Mouse (Mus musculus) brain, embryonic 18.5 days (tissue): ENCODE measurements around the gene Cfh.
"Not testable (repeated sequence)": the region's sequence is repeated elsewhere in the genome, so short reads cannot be mapped to it uniquely, and the experiment has no call there.

ENCODE experiments used
- DNase-seq: peaks from one replicate; pipeline ENCODE4 v3.0.0-alpha.2; 2012; ENCODE audit warnings: low read depth, low spot score

Gene Cfh

DNA sequence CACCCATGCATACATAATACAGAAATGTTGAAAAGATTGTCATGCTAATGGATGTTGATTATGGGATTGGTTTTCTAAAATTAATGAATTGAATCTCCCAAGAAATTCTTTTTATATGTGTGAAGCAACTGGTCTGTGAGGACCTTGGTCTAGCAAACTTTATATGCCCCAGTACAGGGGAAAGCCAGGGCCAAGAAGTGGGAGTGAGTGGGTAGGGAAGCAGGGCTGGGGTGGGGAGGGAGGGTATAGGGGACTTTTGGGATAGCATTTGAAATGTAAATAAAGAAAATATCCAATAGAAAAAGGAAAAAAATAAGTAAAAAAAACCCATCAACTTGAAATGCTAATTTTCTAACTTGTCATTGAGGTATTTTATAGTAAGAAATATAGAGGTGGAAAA lies at the start of gene Cfh:
Gene Cfh, minus strand, starts transcription at position 101 of the 400 bp plus-strand sequence.
- DNase-seq: not testable (repeated sequence)

DNA sequence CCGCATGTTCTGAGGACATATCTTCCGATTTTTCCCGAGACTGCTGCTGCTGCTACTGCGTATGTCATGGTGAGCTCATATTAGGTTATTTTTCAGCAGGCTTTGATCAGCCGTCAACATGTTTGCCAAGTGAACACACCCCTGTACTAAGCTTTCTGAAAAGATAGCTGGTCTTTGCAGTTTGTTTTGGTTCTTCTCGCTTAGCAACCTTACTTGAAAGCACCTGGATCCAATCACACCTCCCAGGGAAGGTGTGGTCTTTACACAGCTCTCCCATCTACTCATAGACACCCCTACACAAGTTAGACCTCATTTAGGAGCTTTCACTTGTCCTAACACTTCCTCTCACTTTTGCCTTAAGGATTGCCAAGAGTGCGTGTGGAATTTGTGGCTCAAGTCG lies 43.1 kb upstream of the Cfh start:
- DNase-seq: no peak

DNA sequence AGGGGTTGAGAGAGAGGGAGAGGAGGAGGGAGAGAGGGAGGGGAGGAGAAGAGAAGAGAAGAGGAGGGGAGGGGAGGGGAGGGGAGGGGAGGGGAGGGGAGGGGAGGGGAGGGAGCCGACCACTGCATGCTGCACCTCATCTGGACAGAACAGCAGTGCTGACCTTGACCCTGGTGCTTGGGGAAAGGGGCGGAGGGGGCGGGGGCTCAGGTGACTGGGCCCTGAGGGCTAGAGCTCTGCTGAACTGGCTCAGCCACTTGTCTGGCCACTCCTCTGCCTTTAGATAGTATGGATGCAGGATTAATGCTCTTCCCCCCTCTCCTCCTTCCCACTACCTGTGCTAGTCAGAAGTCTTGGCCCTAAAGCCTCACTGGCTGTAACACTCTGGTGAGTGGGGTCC lies 41.7 kb upstream of the Cfh start:
- DNase-seq: no peak

DNA sequence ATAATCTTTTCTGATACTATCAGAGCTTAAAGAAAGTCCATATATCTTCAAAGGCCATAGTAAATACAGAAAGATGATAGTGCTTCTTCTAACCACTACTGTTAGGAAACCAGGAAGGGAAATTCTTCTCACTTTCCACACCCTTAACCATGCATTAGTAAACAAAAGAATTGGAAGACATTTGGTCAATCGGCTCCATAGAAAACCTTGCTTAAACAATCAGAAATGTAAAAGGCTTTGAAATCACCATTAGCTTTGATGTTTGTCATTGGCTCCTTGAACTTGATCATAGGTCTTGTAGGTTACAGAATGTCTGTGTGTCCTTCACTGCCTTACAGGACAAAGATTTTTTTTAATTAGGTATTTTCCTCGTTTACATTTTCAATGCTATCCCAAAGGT lies 21.8 kb upstream of the Cfh start:
- no peak for DNase-seq

DNA sequence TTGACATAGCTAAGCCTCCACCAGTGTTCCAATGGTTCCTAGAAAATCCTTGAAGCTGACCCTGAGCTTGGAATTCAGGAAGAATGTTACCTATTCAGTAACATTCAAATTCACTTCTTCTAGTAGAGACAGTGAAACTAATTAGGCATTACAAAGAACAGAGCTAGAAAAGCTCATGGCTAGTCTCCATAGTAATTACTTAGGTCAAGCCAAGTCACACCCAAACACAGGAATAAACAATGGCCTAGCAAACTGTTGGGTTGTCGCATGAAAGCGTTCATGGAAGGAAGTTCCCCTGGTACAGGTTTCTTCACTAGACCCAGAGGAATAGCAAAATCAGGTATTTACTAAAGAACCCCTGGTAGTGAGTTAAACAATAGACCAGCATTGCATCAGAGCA lies 4.9 kb upstream of the Cfh start:
- not testable (repeated sequence) for DNase-seq

DNA sequence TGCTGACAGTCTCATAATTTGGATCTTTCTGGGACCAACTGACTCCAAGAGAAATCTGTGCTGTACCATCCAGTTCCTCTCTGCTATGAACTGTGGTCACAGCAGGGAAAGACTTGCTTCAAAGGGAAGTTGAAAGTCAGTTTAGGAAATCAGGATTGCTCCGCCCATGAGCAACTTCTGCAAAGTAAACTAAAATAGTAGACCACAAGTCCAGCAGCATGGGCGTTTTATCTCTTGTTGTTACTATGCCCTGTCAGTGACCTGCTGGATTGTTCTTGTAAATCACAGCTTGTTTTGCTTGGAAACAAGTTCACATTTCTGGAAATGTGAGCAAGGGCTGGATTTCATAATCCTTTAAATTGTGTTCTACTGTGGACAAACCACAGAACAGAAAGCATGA lies 356 bp downstream of the Cfh start:
- DNase-seq: no peak

DNA sequence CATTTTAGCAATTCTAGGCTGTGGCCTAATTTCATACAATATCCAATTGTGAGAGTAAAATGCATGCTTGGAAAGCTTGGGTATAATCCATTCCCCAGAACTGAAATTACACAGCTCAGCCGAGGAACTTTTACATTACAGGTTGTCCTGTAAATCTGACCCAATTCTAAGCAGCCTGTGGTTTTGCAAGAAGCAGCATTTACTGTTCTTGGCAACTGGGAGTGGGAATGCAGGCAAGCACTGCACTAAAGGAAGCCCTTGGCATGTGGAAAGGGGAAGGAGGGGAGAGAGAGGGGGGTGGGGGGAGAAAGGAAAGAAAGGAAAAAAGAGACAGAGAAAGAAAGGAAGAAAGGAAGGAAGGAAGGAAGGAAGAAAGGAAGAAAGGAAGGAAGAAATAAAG lies 3.4 kb downstream of the Cfh start:
- DNase-seq: no peak

DNA sequence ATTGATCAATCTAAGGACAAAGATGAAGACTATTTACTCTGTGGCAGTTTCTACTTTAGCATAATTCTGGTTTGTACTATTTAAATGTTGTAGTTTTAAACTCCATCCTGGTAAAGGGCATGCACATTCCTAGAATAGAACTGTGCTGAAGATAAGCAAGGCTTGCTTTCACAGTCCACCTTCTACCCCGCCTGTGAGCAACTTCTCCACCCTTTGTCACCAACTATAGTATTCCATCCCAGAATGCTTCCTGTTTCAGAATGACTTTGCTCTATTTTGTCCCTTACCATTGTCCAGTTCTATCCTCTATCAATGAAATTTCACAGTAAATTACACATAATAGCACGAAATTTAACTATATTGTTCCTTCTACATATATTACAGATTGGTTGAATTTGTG lies 8.1 kb downstream of the Cfh start:
- DNase-seq: no peak

DNA sequence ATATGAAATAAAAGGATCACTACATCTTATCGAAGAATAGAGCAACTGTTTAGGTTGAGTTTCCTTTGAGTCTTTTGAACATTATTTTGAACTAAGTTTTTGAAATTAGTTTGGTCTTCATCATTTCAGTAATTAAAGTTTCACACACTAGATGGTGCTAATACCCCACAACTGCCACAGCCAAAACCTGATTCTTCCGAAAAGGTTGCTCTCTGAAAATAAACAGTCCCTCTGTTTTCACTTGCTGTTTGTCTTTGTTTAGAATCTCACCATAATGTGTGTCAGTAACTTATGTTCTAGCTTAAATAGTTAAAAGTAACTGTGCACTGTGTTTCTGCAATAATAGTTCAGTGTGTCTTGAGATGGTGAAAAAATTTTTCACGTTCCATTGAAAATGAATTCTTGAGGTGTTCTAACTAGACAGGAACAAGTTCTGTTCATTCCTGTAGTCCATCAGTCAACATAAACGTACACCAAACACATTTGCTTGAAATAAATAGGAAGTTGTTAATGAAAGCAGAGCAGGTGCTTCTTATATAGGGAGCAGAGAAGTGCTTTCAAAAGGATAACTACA lies 11.9 kb downstream of the Cfh start:
- no peak for DNase-seq

DNA sequence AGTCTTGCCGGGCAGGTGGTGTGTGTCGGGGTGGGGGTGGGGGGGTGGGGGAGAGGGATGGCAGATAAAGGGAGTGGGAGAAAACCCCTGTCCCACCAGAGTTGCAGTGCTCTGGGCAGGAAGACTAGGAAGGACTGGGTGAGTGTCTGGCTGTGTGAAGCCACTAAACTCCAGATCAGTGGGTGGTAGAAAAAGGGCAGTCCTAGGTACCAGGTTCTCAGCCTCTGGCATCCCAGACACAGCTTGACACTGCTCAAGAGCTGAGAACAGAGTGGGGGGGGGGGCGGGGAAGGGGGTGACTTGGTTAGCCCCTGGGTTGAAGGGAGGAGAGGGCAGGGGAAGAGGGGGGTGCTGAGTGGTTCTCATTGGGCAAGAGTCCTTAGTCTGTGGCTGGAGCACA lies 24.6 kb downstream of the Cfh start:
- DNase-seq: no peak

DNA sequence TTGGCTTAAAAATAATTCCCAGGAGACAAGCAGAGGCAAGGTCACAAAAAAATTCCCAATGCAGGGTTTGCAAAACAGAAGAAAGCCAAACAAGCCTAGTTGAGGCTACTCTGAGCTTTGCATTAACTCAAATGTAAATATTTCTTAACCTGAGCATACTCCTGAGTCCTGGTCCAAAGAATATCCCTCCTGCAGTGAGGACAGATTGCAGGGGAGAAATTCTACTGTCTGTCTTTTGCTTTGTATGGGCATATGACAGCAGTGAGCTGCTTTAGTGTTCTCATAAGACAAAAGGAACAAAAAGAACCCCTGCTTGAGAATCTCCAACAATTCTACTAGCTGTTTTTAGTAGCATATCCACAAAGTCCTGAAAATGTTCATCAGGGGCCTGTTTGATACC lies 114.1 kb downstream of the Cfh start:
- no peak for DNase-seq
